Mouse (Mus musculus) CH12.LX (cell line): ENCODE data around the gene Kif13a. TPM values are rescaled to one million over a fixed set of nuclear protein-coding genes. Genes with fewer than 3 reads are reported as not detected.

Experiments
- DNase-seq: peaks from one replicate; pipeline ENCODE4 v3.0.0-alpha.2; 2013; ENCODE audit errors: extremely low read depth
- H3K27ac ChIP-seq: 2 replicates; pipeline ENCODE4 v1.5.1; 2012; ENCODE audit warnings: low read depth, mild to moderate bottlenecking, control low read depth, moderate library complexity; ENCODE audit not compliant: insufficient read depth
- H3K27me3 ChIP-seq: replicated peaks from 2 replicates; pipeline ENCODE3; 2012; ENCODE audit warnings: inconsistent platforms
- H3K36me3 ChIP-seq, 2 experiments: replicated peaks in 1 of 2; 2 replicates each; pipeline versions ENCODE3 to v1.6.1; 2012; ENCODE audit warnings: inconsistent platforms in 1 of 2, low read length in 1 of 2, mild to moderate bottlenecking in 1 of 2, mixed read lengths in 1 of 2, moderate library complexity in 1 of 2; ENCODE audit not compliant: control insufficient read depth in 1 of 2, insufficient read depth in 1 of 2
- H3K4me1 ChIP-seq, 2 experiments: 2 replicates each; pipeline ENCODE4 v1.6.1; 2012; ENCODE audit warnings: inconsistent platforms in 1 of 2, moderate library complexity in 1 of 2; ENCODE audit not compliant: insufficient read depth in 2 of 2, control insufficient read depth in 1 of 2
- H3K4me2 ChIP-seq: 2 replicates; pipeline ENCODE4 v1.6.1; 2012; ENCODE audit warnings: low read depth, mild to moderate bottlenecking, control low read depth; ENCODE audit not compliant: poor library complexity, insufficient read depth, severe bottlenecking
- H3K4me3 ChIP-seq, 3 experiments: fragments of 150-350 bp in 1 of 3; sonication (generic) in 1 of 3; replicated peaks in 1 of 3; 2 replicates each; pipeline versions ENCODE3 to v1.5.1; 2011 to 2012; ENCODE audit warnings: low read depth in 2 of 3, low read length in 2 of 3, mild to moderate bottlenecking in 2 of 3, moderate library complexity in 2 of 3, control low read depth in 1 of 3, improper control_type of control experiment in 1 of 3, inconsistent platforms in 1 of 3, mixed read lengths in 1 of 3; ENCODE audit not compliant: poor library complexity in 1 of 3
- H3K79me2 ChIP-seq: replicated peaks from 2 replicates; pipeline ENCODE4 v1.6.1; 2012; ENCODE audit warnings: mild to moderate bottlenecking, moderate library complexity; ENCODE audit not compliant: control insufficient read depth, poor library complexity, insufficient read depth, severe bottlenecking; ENCODE audit errors: extremely low read depth
- H3K9ac ChIP-seq: 2 replicates; pipeline ENCODE4 v1.6.1; 2012; ENCODE audit warnings: low read depth, mild to moderate bottlenecking, control low read depth, moderate library complexity; ENCODE audit not compliant: insufficient read depth
- H3K9me3 ChIP-seq: replicated peaks from 2 replicates; pipeline ENCODE3; 2012; ENCODE audit warnings: low read length, inconsistent platforms, mixed read lengths
- BHLHE40 ChIP-seq: IDR thresholded peaks from 2 replicates; pipeline ENCODE4 v1.6.1; 2011; ENCODE audit warnings: mild to moderate bottlenecking, low read depth, low read length, improper control_type of control experiment
- CHD2 ChIP-seq: IDR thresholded peaks from 2 replicates; pipeline ENCODE4 v1.6.1; 2011; ENCODE audit warnings: low read length, improper control_type of control experiment
- CTCF ChIP-seq, 2 experiments: IDR thresholded peaks in 1 of 2; conservative IDR thresholded peaks in 1 of 2; 2 replicates each; pipeline ENCODE4 v1.5.1; 2011 to 2012; ENCODE audit warnings: low read depth in 2 of 2, low read length in 2 of 2, improper control_type of control experiment in 1 of 2, inconsistent platforms in 1 of 2, mild to moderate bottlenecking in 1 of 2, moderate library complexity in 1 of 2
- E2F4 ChIP-seq: IDR thresholded peaks from 2 replicates; pipeline ENCODE4 v1.6.1; 2011; ENCODE audit warnings: low read depth, low read length, improper control_type of control experiment; ENCODE audit not compliant: insufficient replicate concordance
- GABPA ChIP-seq: IDR thresholded peaks from 2 replicates; pipeline ENCODE4 v1.6.1; 2012; ENCODE audit warnings: low read depth, low read length, improper control_type of control experiment, inconsistent platforms; ENCODE audit not compliant: insufficient replicate concordance
- JUN ChIP-seq: IDR thresholded peaks from 2 replicates; pipeline ENCODE4 v1.6.1; 2011; ENCODE audit warnings: low read depth, mild to moderate bottlenecking, low read length, improper control_type of control experiment, moderate library complexity; ENCODE audit not compliant: insufficient read depth
- JUND ChIP-seq: conservative IDR thresholded peaks from 2 replicates; pipeline ENCODE4 v1.6.1; 2011; ENCODE audit warnings: low read depth, low read length, improper control_type of control experiment
- KAT2A ChIP-seq: IDR thresholded peaks from 2 replicates; pipeline ENCODE4 v1.6.1; 2012; ENCODE audit warnings: low read length, improper control_type of control experiment, inconsistent platforms; ENCODE audit not compliant: insufficient replicate concordance
- MAX ChIP-seq: IDR thresholded peaks from 2 replicates; pipeline ENCODE4 v1.6.1; 2011; ENCODE audit warnings: low read length, improper control_type of control experiment
- MEF2A ChIP-seq: IDR thresholded peaks from 2 replicates; pipeline ENCODE4 v1.6.1; 2014; ENCODE audit warnings: low read depth, mild to moderate bottlenecking, inconsistent platforms, low read length, improper control_type of control experiment, borderline replicate concordance
- MXI1 ChIP-seq: IDR thresholded peaks from 2 replicates; pipeline ENCODE4 v1.6.1; 2011; ENCODE audit warnings: mild to moderate bottlenecking, low read depth, low read length, improper control_type of control experiment
- MYC ChIP-seq: IDR thresholded peaks from 2 replicates; pipeline ENCODE4 v1.6.1; 2011; ENCODE audit warnings: low read depth, mild to moderate bottlenecking, improper control_type of control experiment, low read length
- PAX5 ChIP-seq: IDR thresholded peaks from 2 replicates; pipeline ENCODE4 v1.6.1; 2012; ENCODE audit warnings: low read length, inconsistent platforms, mixed read lengths
- POLR2A ChIP-seq: IDR thresholded peaks from 2 replicates; pipeline ENCODE4 v1.6.1; 2011; ENCODE audit warnings: low read depth, mild to moderate bottlenecking, improper control_type of control experiment, low read length
- RCOR1 ChIP-seq: conservative IDR thresholded peaks from 2 replicates; pipeline ENCODE4 v1.6.1; 2012; ENCODE audit warnings: low read depth, mild to moderate bottlenecking, inconsistent platforms, low read length, improper control_type of control experiment
- SIN3A ChIP-seq: IDR thresholded peaks from 2 replicates; pipeline ENCODE4 v1.6.1; 2012; ENCODE audit warnings: low read length, improper control_type of control experiment, inconsistent platforms
- SMC3 ChIP-seq: IDR thresholded peaks from 2 replicates; pipeline ENCODE4 v1.6.1; 2011; ENCODE audit warnings: low read depth, low read length, improper control_type of control experiment
- TCF12 ChIP-seq: IDR thresholded peaks from 2 replicates; pipeline ENCODE4 v1.6.1; 2014; ENCODE audit warnings: low read depth, mild to moderate bottlenecking, inconsistent platforms, low read length, improper control_type of control experiment
- UBTF ChIP-seq: IDR thresholded peaks from 2 replicates; pipeline ENCODE4 v1.6.1; 2012; ENCODE audit warnings: low read depth, mild to moderate bottlenecking, inconsistent platforms, low read length, improper control_type of control experiment, moderate library complexity
- USF1 ChIP-seq: IDR thresholded peaks from 2 replicates; pipeline ENCODE4 v1.6.1; 2014; ENCODE audit warnings: low read depth, mild to moderate bottlenecking, inconsistent platforms, low read length, improper control_type of control experiment
- USF2 ChIP-seq: conservative IDR thresholded peaks from 2 replicates; pipeline ENCODE4 v1.6.1; 2011; ENCODE audit warnings: low read depth, low read length, improper control_type of control experiment
- ZC3H11A ChIP-seq: IDR thresholded peaks from 2 replicates; pipeline ENCODE4 v1.6.1; 2012; ENCODE audit warnings: low read depth, mild to moderate bottlenecking, inconsistent platforms, low read length, improper control_type of control experiment
- ZKSCAN1 ChIP-seq: IDR thresholded peaks from 2 replicates; pipeline ENCODE4 v1.6.1; 2012; ENCODE audit warnings: low read depth, inconsistent platforms, low read length, improper control_type of control experiment, borderline replicate concordance
- ZMIZ1 ChIP-seq: IDR thresholded peaks from 2 replicates; pipeline ENCODE4 v1.6.1; 2012; ENCODE audit warnings: low read depth, mild to moderate bottlenecking, inconsistent platforms, low read length, improper control_type of control experiment
- ZNF384 ChIP-seq: IDR thresholded peaks from 2 replicates; pipeline ENCODE4 v1.6.1; 2012; ENCODE audit warnings: low read depth, low read length, improper control_type of control experiment, inconsistent platforms
- dilution Hi-C: fragments of 300-500 bp; cut with MboI; formaldehyde crosslinking; loops from 2 replicates; pipeline ENCODE4 v1.14.3; 2020; ENCODE audit warnings: low sequenced_read_pairs; ENCODE audit not compliant: extremely low pct_unique_long_range_greater_than_20kb, extremely low pct_ligation_motif_present
- in situ Hi-C: fragments of 300-500 bp; cut with MboI; formaldehyde crosslinking; loops from 3 replicates; pipeline ENCODE4 v1.14.3; 2019; ENCODE audit warnings: low sequenced_read_pairs, low pct_ligation_motif_present, low pct_unique_long_range_greater_than_20kb, mixed read lengths
- polyA plus RNA-seq: library from polyadenylated mRNA; unstranded; fragments of >175 nt; gene quantifications from 2 replicates; pipeline ENCODE4 v1.2.1, GENCODE M21; 2012; ENCODE audit warnings: low read depth; ENCODE audit not compliant: insufficient read length
- total RNA-seq, 2 experiments: library from RNA; depleted of rRNA; stranded (reverse); fragments of 300-350 nt in 1 of 2; fragments of >200 nt in 1 of 2; gene quantifications; 2 replicates each; pipeline ENCODE4 v1.2.3; 2012 to 2014

Kif13a gene
- total and polyA plus RNA-seq, 3 experiments, result not detected

DNA sequence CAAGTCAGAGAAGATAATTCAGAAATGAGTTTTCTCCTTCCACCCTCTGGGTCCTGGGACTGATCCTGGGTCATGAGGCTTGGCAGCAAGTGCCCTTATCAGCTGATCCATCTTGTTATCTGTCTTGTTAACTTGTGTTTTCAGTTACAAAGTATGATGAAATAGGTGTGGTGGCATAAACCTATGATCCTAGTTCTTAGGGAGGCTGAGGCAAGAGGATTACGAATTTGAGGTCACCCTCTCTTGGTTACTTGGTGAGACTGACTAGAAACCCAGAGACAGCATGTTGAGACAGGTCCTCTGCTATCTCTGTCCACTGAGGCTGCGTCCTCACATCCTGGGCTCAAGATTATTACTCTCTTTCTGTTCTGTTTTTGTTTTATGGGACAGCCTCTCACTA, 164.3 kb downstream of the Kif13a start:
- dilution Hi-C loops, result no loop called here
- TF ChIP-seq TCF12 (no peak), MXI1 (no peak), MYC (no peak), MEF2A (no peak), MAX (no peak), KAT2A (no peak), ZNF384 (no peak), JUN (no peak), UBTF (no peak), JUND (no peak)
- in situ Hi-C loops, result no loop called here
- H3K27me3 ChIP-seq, result no peaks in the 10 kb centered on the region
- no peak overlapping the region for H3K4me2 ChIP-seq
- H3K9me3 ChIP-seq, result no peaks in the 10 kb centered on the region
- no peak overlapping the region for H3K4me3 ChIP-seq
- no peaks in the 10 kb centered on the region for H3K36me3 ChIP-seq
- H3K9ac ChIP-seq, result no peak overlapping the region
- H3K4me1 ChIP-seq, result no peaks in the 10 kb centered on the region
- no peaks in the 10 kb centered on the region for H3K79me2 ChIP-seq
- H3K27ac ChIP-seq, result no peak overlapping the region
- DNase-seq, result no peak

DNA sequence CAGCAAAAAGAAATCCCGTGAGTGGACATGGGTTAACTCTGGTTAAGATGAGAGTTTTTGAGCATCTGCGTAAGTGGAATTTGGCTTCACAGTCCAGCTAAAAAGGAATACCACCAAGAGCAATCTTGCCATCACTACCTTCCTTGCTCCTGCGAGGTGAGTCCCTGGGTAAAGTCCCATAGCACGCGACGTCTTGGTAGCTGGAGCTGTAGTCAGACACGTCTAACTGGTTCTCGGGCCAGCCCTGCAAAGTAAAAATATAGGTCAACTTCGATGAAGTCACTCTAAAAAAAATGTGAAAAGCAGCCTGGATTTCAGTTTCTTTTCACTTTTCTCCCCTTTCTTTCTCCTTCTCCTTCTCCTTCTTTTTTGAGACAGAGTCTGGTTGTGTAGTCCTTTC, 166.5 kb downstream of the Kif13a start:
- TF ChIP-seq MEF2A (no peak), USF1 (no peak), RCOR1 (no peak), E2F4 (no peak), CHD2 (no peak), ZNF384 (no peak), POLR2A (no peak), BHLHE40 (no peak), ZMIZ1 (no peak), ZKSCAN1 (no peak), USF2 (no peak), SIN3A (no peak), JUND (no peak), GABPA (no peak), ZC3H11A (no peak), KAT2A (no peak), CTCF (conservative IDR thresholded peaks at IDR 0.05 in 1 of 2, IDR thresholded peaks at IDR 0.05 in 1 of 2; ENCODE audit: low read depth in 2 of 2, low read length in 2 of 2) (no peak), SMC3 (no peak), UBTF (no peak), PAX5 (no peak)
- Histone ChIP-seq H3K9me3 (no peaks in the 10 kb centered on the region), H3K27ac (no peak overlapping the region), H3K4me3 (no peak overlapping the region), H3K9ac (no peak overlapping the region), H3K4me2 (no peak overlapping the region), H3K36me3 (no peaks in the 10 kb centered on the region), H3K4me1 (peaks cover 4 to 7% of the 10 kb centered on the region in 2 experiments), H3K27me3 (no peaks in the 10 kb centered on the region), H3K79me2 (no peaks in the 10 kb centered on the region)
- no peak for DNase-seq
- dilution Hi-C loops (no loop called here), in situ Hi-C loops (no loop called here)
